Mouse (Mus musculus) brain, embryonic 14.5 days (tissue): ENCODE measurements around the gene Nup210l.

Source experiments
- CTCF ChIP-seq: fragments of 200-500 bp; IDR thresholded peaks from 2 replicates; pipeline ENCODE4 v1.5.1; 2012; ENCODE audit warnings: inconsistent platforms, mild to moderate bottlenecking, moderate library complexity, borderline replicate concordance; ENCODE audit not compliant: insufficient read depth, insufficient read length; ENCODE audit errors: extremely low read depth
- POLR2A ChIP-seq: fragments of 200-500 bp; IDR thresholded peaks from 2 replicates; pipeline ENCODE4 v1.6.1; 2012; ENCODE audit warnings: mild to moderate bottlenecking, inconsistent platforms, borderline replicate concordance; ENCODE audit not compliant: poor library complexity, insufficient read depth, insufficient read length, severe bottlenecking; ENCODE audit errors: extremely low read depth

- TF ChIP-seq CTCF = no peak
- peak; percentile 35; the same call in 1 of the 2 replicates for TF ChIP-seq POLR2A
Observed at GRCm38 (mm10) chr3:90247960-90248745, 144.2 kb downstream of the Nup210l start, which contains the start of gene Slc39a1.
